Mouse (Mus musculus): ENCODE measurements around the gene Dbil5.

DNA sequence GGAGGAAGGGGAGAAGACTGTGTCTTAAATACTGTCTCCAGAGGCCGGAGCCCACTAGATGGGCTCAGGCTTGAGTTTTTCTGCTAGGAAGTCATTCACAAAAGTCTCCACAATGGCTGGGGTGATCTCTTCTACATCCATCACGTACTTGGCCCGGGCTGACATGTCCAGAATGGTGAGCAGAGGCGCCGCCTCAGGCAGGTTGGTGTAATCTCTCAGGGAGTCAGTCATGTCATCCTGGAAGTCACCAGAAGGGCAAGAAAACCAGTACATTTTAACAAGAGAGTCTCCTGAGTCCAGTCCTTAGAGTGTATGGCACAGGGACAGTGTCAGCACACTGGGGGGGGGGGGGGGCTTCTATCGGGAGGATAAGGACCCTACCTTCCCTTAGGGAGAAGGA lies 41.1 kb downstream of the Dbil5 start:
- TF ChIP-seq GATA1 (IDR thresholded peaks at IDR 0.05; ENCODE audit: low read length) (no peak), TAL1 (IDR thresholded peaks at IDR 0.05; ENCODE audit: low read length) (no peak)
